Mouse (Mus musculus): ENCODE results near the gene Atp2b2. TPM values are rescaled to one million over a fixed set of nuclear protein-coding genes. Genes with fewer than 3 reads are reported as not detected.

The Atp2b2 gene
- polyA plus RNA-seq, 1 experiment from 2014 or later, result 0.12 TPM

DNA sequence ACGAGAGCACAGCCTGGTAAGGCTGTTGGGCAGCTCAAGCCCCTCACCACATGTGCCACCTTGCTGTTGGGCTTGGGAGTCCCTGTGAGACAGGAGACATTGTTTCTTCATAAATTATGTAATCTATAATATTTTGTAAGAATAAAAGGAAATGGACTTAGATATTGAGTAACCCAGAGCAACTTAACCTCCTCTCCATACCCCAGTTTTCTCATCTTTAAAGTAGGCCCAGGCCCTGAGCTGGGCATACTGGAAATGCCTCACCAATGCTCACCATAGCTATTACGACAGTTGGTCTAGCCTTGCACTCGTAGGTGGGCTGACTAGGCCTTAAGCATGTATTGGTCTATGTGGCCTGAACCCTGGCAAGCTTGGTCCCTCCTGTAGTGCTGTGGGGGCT is 225.7 kb downstream of the Atp2b2 start:
- Histone ChIP-seq H3K4me3 (replicated peaks; ENCODE audit: low read depth, low read length) (no peak overlapping the region), H3K9me3 (replicated peaks; ENCODE audit: low read length) (no peaks in the 10 kb centered on the region)
- 89% methylated on average over 3 of the region's 3 CpGs for WGBS

DNA sequence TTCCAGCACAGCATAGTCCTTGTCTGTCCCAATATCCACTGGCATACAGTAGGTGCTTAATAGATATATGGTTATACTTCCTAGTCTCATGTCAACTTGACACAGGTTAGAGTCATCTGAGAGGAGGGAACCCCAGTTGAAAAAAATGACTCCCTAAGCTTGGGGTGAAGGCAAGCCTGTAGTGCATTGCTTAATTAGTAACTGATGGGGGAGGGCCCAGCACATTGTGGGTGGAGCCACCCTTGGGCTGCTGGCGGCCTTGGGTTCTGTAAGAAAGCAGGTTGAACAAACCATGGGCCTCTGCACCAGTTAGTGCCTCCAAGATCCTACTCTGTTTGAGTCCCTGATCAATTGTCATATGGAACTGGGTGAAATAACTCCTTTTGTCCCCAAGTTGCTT is 231.0 kb downstream of the Atp2b2 start:
- 27% methylated on average over 1 of the region's 1 CpGs for WGBS
- no peak for TF ChIP-seq CTCF (IDR thresholded peaks at IDR 0.05; ENCODE audit: low read depth)
- no peaks in the 10 kb centered on the region for H3K27me3 ChIP-seq (ENCODE audit: insufficient read depth, low read length)
- ATAC-seq (replicated peaks; ENCODE audit: low FRiP score, low read depth), result no peak
- DNase-seq (ENCODE audit: low spot score), result no peak
- H3K4me2 ChIP-seq (ENCODE audit: low read length), result no peak overlapping the region
- H3K4me1 ChIP-seq (replicated peaks; ENCODE audit: insufficient read depth, low read length), result no peaks in the 10 kb centered on the region
- H3K4me3 ChIP-seq (replicated peaks; ENCODE audit: low read depth, low read length), result no peak overlapping the region
- H3K9ac ChIP-seq (ENCODE audit: low read depth, low read length), result no peak overlapping the region
- H3K27ac ChIP-seq, result no peak overlapping the region
- H3K36me3 ChIP-seq (ENCODE audit: insufficient read depth, low read length), result no peaks in the 10 kb centered on the region
- H3K9me3 ChIP-seq (replicated peaks; ENCODE audit: low read length), result no peaks in the 10 kb centered on the region

More for the DNA sequence above, 225.7 kb downstream of the Atp2b2 start:
- no peak overlapping the region for H3K4me2 ChIP-seq (ENCODE audit: low read length)
- H3K9ac ChIP-seq (ENCODE audit: low read depth, low read length), result no peak overlapping the region
- H3K27ac ChIP-seq, result no peak overlapping the region
- DNase-seq (ENCODE audit: low spot score) (no peak), ATAC-seq (replicated peaks; ENCODE audit: low FRiP score, low read depth) (no peak)
- H3K36me3 ChIP-seq (ENCODE audit: insufficient read depth, low read length), result no peaks in the 10 kb centered on the region
- no peaks in the 10 kb centered on the region for H3K27me3 ChIP-seq (ENCODE audit: insufficient read depth, low read length)
- no peaks in the 10 kb centered on the region for H3K4me1 ChIP-seq (replicated peaks; ENCODE audit: insufficient read depth, low read length)
- no peak for TF ChIP-seq CTCF (IDR thresholded peaks at IDR 0.05; ENCODE audit: low read depth)

DNA sequence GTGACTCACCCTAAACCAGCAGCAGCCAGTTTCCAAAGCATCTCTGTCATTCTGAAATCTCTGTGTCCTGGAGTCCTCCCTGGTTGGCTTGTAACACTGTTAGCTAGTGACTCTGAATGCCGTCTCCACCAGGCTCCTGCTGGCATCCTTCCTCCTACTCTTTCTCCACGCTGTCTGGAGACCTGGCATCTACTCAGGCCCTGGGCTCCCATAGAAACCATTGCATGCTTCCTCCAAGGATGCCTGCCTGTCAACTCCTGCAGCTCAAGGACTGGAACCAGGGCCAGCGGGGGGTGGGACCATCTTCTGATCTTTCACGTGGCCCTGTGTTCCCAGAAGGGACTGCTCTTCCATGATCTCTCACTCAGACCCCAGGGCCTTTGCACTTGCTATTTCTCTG is 231.7 kb downstream of the Atp2b2 start:
- H3K9ac ChIP-seq (ENCODE audit: low read depth, low read length), result no peak overlapping the region
- H3K4me1 ChIP-seq (replicated peaks; ENCODE audit: insufficient read depth, low read length), result no peaks in the 10 kb centered on the region
- no peak overlapping the region for H3K4me2 ChIP-seq (ENCODE audit: low read length)
- H3K4me3 ChIP-seq (replicated peaks; ENCODE audit: low read depth, low read length), result no peak overlapping the region
- DNase-seq (ENCODE audit: low spot score), result no peak
- ATAC-seq (replicated peaks; ENCODE audit: low FRiP score, low read depth), result no peak
- H3K27ac ChIP-seq, result no peak overlapping the region
- H3K27me3 ChIP-seq (ENCODE audit: insufficient read depth, low read length), result no peaks in the 10 kb centered on the region
- H3K36me3 ChIP-seq (ENCODE audit: insufficient read depth, low read length), result no peaks in the 10 kb centered on the region
- WGBS, result 56% methylated on average over 4 of the region's 4 CpGs
- no peaks in the 10 kb centered on the region for H3K9me3 ChIP-seq (replicated peaks; ENCODE audit: low read length)
- no peak for TF ChIP-seq CTCF (IDR thresholded peaks at IDR 0.05; ENCODE audit: low read depth)

DNA sequence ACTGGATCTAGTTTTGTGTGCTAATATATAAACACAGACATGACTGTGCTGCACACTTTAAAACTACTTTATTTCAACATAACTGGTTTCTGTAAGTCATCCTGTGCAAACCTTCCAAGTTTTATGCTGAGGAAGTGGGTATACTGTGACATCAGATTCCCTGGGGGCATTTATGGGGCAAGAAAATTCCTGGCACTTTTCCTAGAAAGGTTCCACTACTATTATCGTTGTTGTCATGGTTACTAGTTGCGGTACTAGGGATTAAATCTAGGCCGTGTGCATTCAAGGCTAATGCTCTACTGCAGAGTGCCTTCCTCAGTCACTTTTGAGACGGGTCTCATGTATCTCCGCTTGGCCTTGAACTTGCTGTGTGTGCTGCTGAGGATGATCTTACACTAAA is 236.2 kb downstream of the Atp2b2 start:
- 83% methylated on average over 5 of the region's 5 CpGs for WGBS
- H3K4me3 ChIP-seq (replicated peaks; ENCODE audit: low read depth, low read length), result no peak overlapping the region
- no peak for TF ChIP-seq CTCF (IDR thresholded peaks at IDR 0.05; ENCODE audit: low read depth)
- H3K27ac ChIP-seq, result no peak overlapping the region
- no peak overlapping the region for H3K4me2 ChIP-seq (ENCODE audit: low read length)
- H3K27me3 ChIP-seq (ENCODE audit: insufficient read depth, low read length), result no peaks in the 10 kb centered on the region
- no peaks in the 10 kb centered on the region for H3K36me3 ChIP-seq (ENCODE audit: insufficient read depth, low read length)
- no peak for ATAC-seq (replicated peaks; ENCODE audit: low FRiP score, low read depth)
- no peak for DNase-seq (ENCODE audit: low spot score)
- no peaks in the 10 kb centered on the region for H3K9me3 ChIP-seq (replicated peaks; ENCODE audit: low read length)
- H3K9ac ChIP-seq (ENCODE audit: low read depth, low read length), result no peak overlapping the region
- no peaks in the 10 kb centered on the region for H3K4me1 ChIP-seq (replicated peaks; ENCODE audit: insufficient read depth, low read length)

DNA sequence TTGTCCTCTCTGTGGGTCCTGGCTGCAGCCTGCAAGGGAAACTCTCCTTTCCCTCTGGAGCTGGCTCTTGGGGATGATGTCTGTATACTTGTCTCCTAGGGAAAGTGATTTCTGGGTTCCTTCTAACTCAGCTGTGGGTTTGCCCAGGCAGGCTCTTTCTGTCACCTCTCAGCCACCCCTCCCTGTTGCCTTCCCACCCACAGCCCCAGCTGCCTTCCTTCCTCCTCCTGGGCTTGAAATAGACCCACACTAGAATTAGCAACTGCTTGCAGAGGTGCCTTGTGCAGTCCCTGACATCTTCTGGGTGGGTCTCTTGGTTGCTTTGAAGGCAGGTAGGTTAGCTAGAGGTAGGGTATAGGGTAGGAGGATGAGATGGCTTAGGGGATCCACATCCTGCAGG is 241.2 kb downstream of the Atp2b2 start:
- no peak for ATAC-seq (replicated peaks; ENCODE audit: low FRiP score, low read depth)
- no peak overlapping the region for H3K4me2 ChIP-seq (ENCODE audit: low read length)

DNA sequence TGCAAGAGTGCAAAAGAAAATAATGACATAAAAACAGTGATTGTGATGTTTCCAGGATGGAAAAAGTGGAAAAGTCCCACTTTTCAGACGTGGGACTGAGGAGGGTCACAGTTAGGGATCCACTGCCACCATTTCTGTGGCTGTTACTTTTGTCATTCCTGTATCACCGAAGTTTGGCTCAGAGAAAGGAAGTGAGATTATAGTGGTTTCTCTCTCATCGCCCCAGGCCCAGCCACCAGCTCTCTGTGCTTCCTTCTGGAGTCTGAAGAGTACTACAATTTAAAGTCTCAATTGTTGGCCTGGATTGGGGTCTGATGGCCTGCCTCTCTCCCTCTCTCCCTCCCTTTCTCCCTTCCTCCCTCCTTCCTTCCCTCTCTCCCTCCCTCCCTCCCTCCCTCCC is 242.5 kb downstream of the Atp2b2 start:
- Histone ChIP-seq H3K9ac (ENCODE audit: low read depth, low read length) (no peak overlapping the region), H3K27me3 (ENCODE audit: insufficient read depth, low read length) (no peaks in the 10 kb centered on the region), H3K27ac (no peak overlapping the region), H3K4me2 (ENCODE audit: low read length) (no peak overlapping the region), H3K4me1 (replicated peaks; ENCODE audit: insufficient read depth, low read length) (0 out of 2 replicates have a peak, but pooled peaks cover 4% of the 10 kb centered on the region), H3K9me3 (replicated peaks; ENCODE audit: low read length) (no peaks in the 10 kb centered on the region), H3K4me3 (replicated peaks; ENCODE audit: low read depth, low read length) (no peak overlapping the region), H3K36me3 (ENCODE audit: insufficient read depth, low read length) (no peaks in the 10 kb centered on the region)
- TF ChIP-seq CTCF (IDR thresholded peaks at IDR 0.05; ENCODE audit: low read depth), result no peak
- WGBS, result 52% methylated on average over 3 of the region's 3 CpGs
- ATAC-seq (replicated peaks; ENCODE audit: low FRiP score, low read depth) (no peak), DNase-seq (ENCODE audit: low spot score) (no peak)

More for the DNA sequence above, 241.2 kb downstream of the Atp2b2 start:
- Histone ChIP-seq H3K9ac (ENCODE audit: low read depth, low read length) (no peak overlapping the region), H3K4me3 (replicated peaks; ENCODE audit: low read depth, low read length) (no peak overlapping the region), H3K36me3 (ENCODE audit: insufficient read depth, low read length) (no peaks in the 10 kb centered on the region), H3K9me3 (replicated peaks; ENCODE audit: low read length) (no peaks in the 10 kb centered on the region), H3K4me1 (replicated peaks; ENCODE audit: insufficient read depth, low read length) (no peaks in the 10 kb centered on the region), H3K27me3 (ENCODE audit: insufficient read depth, low read length) (no peaks in the 10 kb centered on the region), H3K27ac (no peak overlapping the region)
- DNase-seq (ENCODE audit: low spot score), result no peak
- no peak for TF ChIP-seq CTCF (IDR thresholded peaks at IDR 0.05; ENCODE audit: low read depth)

DNA sequence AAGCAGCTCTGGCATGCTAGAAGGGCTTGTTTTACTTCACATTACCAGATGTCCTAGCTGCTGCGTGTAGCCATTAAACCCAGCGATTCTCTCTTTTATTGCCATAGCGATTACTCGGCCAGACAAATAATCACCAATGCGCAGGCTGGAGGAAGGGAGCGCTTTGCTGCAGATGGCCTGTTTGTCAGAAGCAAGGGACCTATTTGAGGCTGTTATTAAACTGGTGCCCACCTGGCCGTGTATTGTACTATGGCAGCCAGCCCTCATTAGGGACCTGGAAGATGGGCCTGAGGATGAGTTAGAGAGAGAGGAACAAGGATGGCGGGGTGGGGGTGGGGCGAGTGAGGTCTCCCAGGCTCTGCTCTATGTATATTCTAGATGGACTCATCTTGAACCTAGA is 243.1 kb downstream of the Atp2b2 start:
- no peak overlapping the region for H3K27ac ChIP-seq
- no peak for DNase-seq (ENCODE audit: low spot score)
- H3K9ac ChIP-seq (ENCODE audit: low read depth, low read length), result no peak overlapping the region
- 57% methylated on average over 9 of the region's 9 CpGs for WGBS
- TF ChIP-seq CTCF (IDR thresholded peaks at IDR 0.05; ENCODE audit: low read depth), result no peak
- no peak overlapping the region for H3K4me3 ChIP-seq (replicated peaks; ENCODE audit: low read depth, low read length)
- H3K36me3 ChIP-seq (ENCODE audit: insufficient read depth, low read length), result no peaks in the 10 kb centered on the region
- H3K27me3 ChIP-seq (ENCODE audit: insufficient read depth, low read length), result no peaks in the 10 kb centered on the region
- ATAC-seq (replicated peaks; ENCODE audit: low FRiP score, low read depth), result no peak
- 0 out of 2 replicates have a peak, but pooled peaks cover 4% of the 10 kb centered on the region for H3K4me1 ChIP-seq (replicated peaks; ENCODE audit: insufficient read depth, low read length)
- H3K9me3 ChIP-seq (replicated peaks; ENCODE audit: low read length), result no peaks in the 10 kb centered on the region
- no peak overlapping the region for H3K4me2 ChIP-seq (ENCODE audit: low read length)
